Mouse (Mus musculus) limb, embryonic 13.5 days (tissue): ENCODE results near the gene Kat5. TPM values are rescaled to one million over a fixed set of nuclear protein-coding genes. Genes with fewer than 3 reads are reported as not detected.

Experiments
- polyA plus RNA-seq: library from polyadenylated mRNA; unstranded; fragments of >200 nt; fragmentation: Nextera tagmentation; extraction: Ambion mirVana; gene quantifications from 2 replicates; pipeline ENCODE4 v1.2.1, GENCODE M21; 2015

The Kat5 gene
- polyA plus RNA-seq, 1 experiment from 2014 or later: 61.5 TPM

Other genes starting within 250 kb of the Kat5 start
- gene Eif1ad, start 243.5 kb downstream of the Kat5 start, polyA plus RNA-seq: 54.9 and 62.3 TPM in 2 replicates
- 442 and 445 TPM in 2 replicates for gene Banf1, start 243.1 kb downstream of the Kat5 start, polyA plus RNA-seq
- 81.8 and 84.8 TPM in 2 replicates for gene Sart1, start 221.5 kb downstream of the Kat5 start, polyA plus RNA-seq
- 0.15 and 0.31 TPM in 2 replicates for gene Tsga10ip, start 207.7 kb downstream of the Kat5 start, polyA plus RNA-seq
- gene Drap1, start 185.3 kb downstream of the Kat5 start, polyA plus RNA-seq: 301 and 336 TPM in 2 replicates
- 74.6 and 77.9 TPM in 2 replicates for gene AI837181, start 185.1 kb downstream of the Kat5 start, polyA plus RNA-seq
- not detected in 2 replicates for gene Fosl1, start 162.7 kb downstream of the Kat5 start, polyA plus RNA-seq
- gene Ccdc85b, start 152.3 kb downstream of the Kat5 start, polyA plus RNA-seq: 6.2 and 7.0 TPM in 2 replicates
- 129 and 131 TPM in 2 replicates for gene Fibp, start 149.6 kb downstream of the Kat5 start, polyA plus RNA-seq
- gene Ctsw, start 141.7 kb downstream of the Kat5 start, polyA plus RNA-seq: 1.7 and 2.3 TPM in 2 replicates
- 209 and 216 TPM in 2 replicates for gene Efemp2, start 136.3 kb downstream of the Kat5 start, polyA plus RNA-seq
- 40.5 and 42.8 TPM in 2 replicates for gene Mus81, start 121.8 kb downstream of the Kat5 start, polyA plus RNA-seq
- gene Cfl1, start 119.8 kb downstream of the Kat5 start, polyA plus RNA-seq: 2,537 and 2,628 TPM in 2 replicates
- not detected in 2 replicates for gene 1700020D05Rik, start 106.5 kb downstream of the Kat5 start, polyA plus RNA-seq
- gene Snx32, start 99.7 kb downstream of the Kat5 start, polyA plus RNA-seq: 12.1 and 13.4 TPM in 2 replicates
- 1.7 and 3.0 TPM in 2 replicates for gene Ovol1, start 49.6 kb downstream of the Kat5 start, polyA plus RNA-seq
- 2.3 and 2.7 TPM in 2 replicates for gene Ap5b1, start 42.2 kb downstream of the Kat5 start, polyA plus RNA-seq
- gene Rnaseh2c, start 8.4 kb downstream of the Kat5 start, polyA plus RNA-seq: 143 and 144 TPM in 2 replicates
- gene Rela, start 27.2 kb upstream of the Kat5 start, polyA plus RNA-seq: 47.6 and 48.5 TPM in 2 replicates
- 25.2 and 27.8 TPM in 2 replicates for gene Sipa1, start 53.5 kb upstream of the Kat5 start, polyA plus RNA-seq
- 18.2 and 18.5 TPM in 2 replicates for gene Map3k11, start 78.5 kb upstream of the Kat5 start, polyA plus RNA-seq
- gene Pcnx3, start 78.7 kb upstream of the Kat5 start, polyA plus RNA-seq: 25.4 and 28.7 TPM in 2 replicates
- gene Kcnk7, start 94.1 kb upstream of the Kat5 start, polyA plus RNA-seq: 0.51 and 0.75 TPM in 2 replicates
- 20.4 and 21.2 TPM in 2 replicates for gene Ehbp1l1, start 116.1 kb upstream of the Kat5 start, polyA plus RNA-seq
- 128 and 141 TPM in 2 replicates for gene Fam89b, start 119.4 kb upstream of the Kat5 start, polyA plus RNA-seq
- 41.1 and 48.9 TPM in 2 replicates for gene Ltbp3, start 130.7 kb upstream of the Kat5 start, polyA plus RNA-seq
- gene Scyl1, start 161.2 kb upstream of the Kat5 start, polyA plus RNA-seq: 76.9 and 82.7 TPM in 2 replicates